Mouse (Mus musculus) midbrain, embryonic 14.5 days (tissue): ENCODE results near the gene Lrrc7. TPM values are rescaled to one million over a fixed set of nuclear protein-coding genes. Genes with fewer than 3 reads are reported as not detected.

Experiments
- ATAC-seq: fragments of 200-750 bp; cut with Nextera tagmentation; 2 replicates; pipeline ENCODE4 v1.8.0; 2017; ENCODE audit warnings: moderate number of reproducible peaks, moderate library complexity; ENCODE audit not compliant: low FRiP score, low TSS enrichment
- DNase-seq: peaks from one replicate; pipeline ENCODE4 v3.0.0-alpha.2; 2015
- H3K27ac ChIP-seq: fragments of 300-500 bp; sonication (generic); replicated peaks from 2 replicates; pipeline ENCODE4 v1.5.1; 2014; ENCODE audit warnings: mild to moderate bottlenecking, low read depth, low read length, moderate library complexity
- H3K27me3 ChIP-seq: fragments of 300-500 bp; sonication (generic); 2 replicates; pipeline ENCODE4 v1.6.1; 2014; ENCODE audit warnings: low read length, control low read depth, mixed read lengths; ENCODE audit not compliant: control insufficient read depth, insufficient read depth
- H3K36me3 ChIP-seq: fragments of 300-500 bp; sonication (generic); 2 replicates; pipeline ENCODE4 v1.6.1; 2014; ENCODE audit warnings: low read length, control low read depth; ENCODE audit not compliant: control insufficient read depth, insufficient read depth
- H3K4me1 ChIP-seq: fragments of 300-500 bp; sonication (generic); 2 replicates; pipeline ENCODE4 v1.6.1; 2014; ENCODE audit warnings: mild to moderate bottlenecking, antibody characterized with exemption, low read length, control low read depth; ENCODE audit not compliant: control insufficient read depth, insufficient read depth
- H3K4me2 ChIP-seq: fragments of 300-500 bp; sonication (generic); 2 replicates; pipeline ENCODE4 v1.6.1; 2014; ENCODE audit warnings: mild to moderate bottlenecking, low read length, moderate library complexity
- H3K4me3 ChIP-seq: fragments of 300-500 bp; sonication (generic); replicated peaks from 2 replicates; pipeline ENCODE4 v1.5.1; 2014; ENCODE audit warnings: low read depth, low read length
- H3K9ac ChIP-seq: fragments of 300-500 bp; sonication (generic); replicated peaks from 2 replicates; pipeline ENCODE4 v1.6.1; 2014; ENCODE audit warnings: mild to moderate bottlenecking, low read length, moderate library complexity
- H3K9me3 ChIP-seq: fragments of 300-500 bp; sonication (generic); 2 replicates; pipeline ENCODE4 v1.6.1; 2016; ENCODE audit warnings: low read length, control low read depth, mixed read lengths; ENCODE audit not compliant: control insufficient read depth
- WGBS: fragments of 180-500 bp; shearing (Covaris S2); extraction: QIAGEN DNeasy Blood & Tissue Kit; methylation state at CpG from one replicate; pipeline ENCODE4 v1.1.7; 2014; 5-methylcytosine and 5-hydroxymethylcytosine counted together
- polyA plus RNA-seq: library from polyadenylated mRNA; unstranded; fragments of >200 nt; fragmentation: Nextera tagmentation; extraction: Ambion mirVana; gene quantifications from 2 replicates; pipeline ENCODE4 v1.2.1, GENCODE M21; 2014

Lrrc7 gene
- polyA plus RNA-seq, 1 experiment from 2014 or later, result 13.2 TPM

GRCm38 (mm10) chr3:158174880-158175735 lies 386.9 kb downstream of the Lrrc7 start:
- Histone ChIP-seq H3K9ac (no peak overlapping the region), H3K36me3 (no peaks in the 10 kb centered on the region), H3K4me1 (no peaks in the 10 kb centered on the region), H3K4me3 (no peak overlapping the region), H3K27ac (no peak overlapping the region), H3K9me3 (no peaks in the 10 kb centered on the region), H3K27me3 (no peaks in the 10 kb centered on the region), H3K4me2 (no peak overlapping the region)
- DNase-seq (no peak), ATAC-seq (peak; percentile 48; the same call in 1 of the 2 replicates)
- 74% methylated on average over 10 of the region's 10 CpGs for WGBS

- Histone ChIP-seq H3K9me3 (no peaks in the 10 kb centered on the region), H3K27ac (no peak overlapping the region), H3K36me3 (no peaks in the 10 kb centered on the region), H3K4me3 (no peak overlapping the region), H3K4me1 (no peaks in the 10 kb centered on the region), H3K27me3 (no peaks in the 10 kb centered on the region), H3K4me2 (no peak overlapping the region), H3K9ac (no peak overlapping the region)
- DNase-seq (no peak), ATAC-seq (no peak)
- WGBS, result 96% methylated on average over 8 of the region's 8 CpGs
These were observed 392.8 kb downstream of the Lrrc7 start for GRCm38 (mm10) chr3:158169180-158169579.

GRCm38 (mm10) chr3:158168454-158168853 lies 393.6 kb downstream of the Lrrc7 start:
- DNase-seq, result peak; percentile 60
- H3K4me1 ChIP-seq, result no peaks in the 10 kb centered on the region

GRCm38 (mm10) chr3:158165004-158165403 lies 397.0 kb downstream of the Lrrc7 start:
- H3K27me3 ChIP-seq, result no peaks in the 10 kb centered on the region
- no peak overlapping the region for H3K27ac ChIP-seq
- H3K4me3 ChIP-seq, result no peak overlapping the region
- DNase-seq (peak; percentile 64), ATAC-seq (no peak)
- peaks cover 16% of the 10 kb centered on the region for H3K36me3 ChIP-seq
- H3K9me3 ChIP-seq, result no peaks in the 10 kb centered on the region
- H3K4me2 ChIP-seq, result no peak overlapping the region
- H3K4me1 ChIP-seq, result no peaks in the 10 kb centered on the region
- H3K9ac ChIP-seq, result no peak overlapping the region

More at GRCm38 (mm10) chr3:158168454-158168853, 393.6 kb downstream of the Lrrc7 start:
- Histone ChIP-seq H3K4me2 (no peak overlapping the region), H3K9ac (no peak overlapping the region), H3K4me3 (no peak overlapping the region), H3K27ac (no peak overlapping the region), H3K27me3 (no peaks in the 10 kb centered on the region), H3K9me3 (no peaks in the 10 kb centered on the region), H3K36me3 (no peaks in the 10 kb centered on the region)
- no peak for ATAC-seq
- WGBS, result 52% methylated on average over 4 of the region's 4 CpGs

DNA sequence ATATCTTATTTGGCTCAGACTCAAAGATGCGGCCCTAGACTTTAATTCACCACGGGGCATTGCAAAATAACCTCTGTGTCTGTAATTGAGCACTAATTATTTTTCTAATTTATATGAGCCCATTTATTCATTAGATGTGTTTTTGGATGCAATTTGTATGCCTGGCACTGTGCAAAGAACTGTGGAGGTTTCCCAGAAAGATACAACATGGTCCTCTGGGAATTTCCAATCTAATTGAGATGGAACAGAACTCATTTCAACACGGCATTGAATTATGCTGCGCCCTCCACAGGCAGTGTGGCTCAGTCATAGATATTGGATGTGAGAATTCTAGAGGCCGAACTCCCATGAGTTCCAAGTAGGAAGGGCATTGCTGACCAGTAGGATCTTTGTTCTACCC lies 397.6 kb downstream of the Lrrc7 start:
- no peak for ATAC-seq

GRCm38 (mm10) chr3:158163127-158163526 lies 398.9 kb downstream of the Lrrc7 start:
- H3K9me3 ChIP-seq, result no peaks in the 10 kb centered on the region
- WGBS, result 86% methylated on average over 4 of the region's 4 CpGs
- H3K9ac ChIP-seq, result no peak overlapping the region
- no peaks in the 10 kb centered on the region for H3K4me1 ChIP-seq
- ATAC-seq (no peak), DNase-seq (no peak)
- peaks cover 16% of the 10 kb centered on the region for H3K36me3 ChIP-seq
- no peak overlapping the region for H3K4me2 ChIP-seq
- no peaks in the 10 kb centered on the region for H3K27me3 ChIP-seq
- H3K4me3 ChIP-seq, result no peak overlapping the region
- no peak overlapping the region for H3K27ac ChIP-seq

More for the DNA sequence above, 397.6 kb downstream of the Lrrc7 start:
- Histone ChIP-seq H3K27ac (no peak overlapping the region), H3K36me3 (peaks cover 16% of the 10 kb centered on the region), H3K4me3 (no peak overlapping the region), H3K9me3 (no peaks in the 10 kb centered on the region), H3K9ac (no peak overlapping the region), H3K27me3 (no peaks in the 10 kb centered on the region), H3K4me2 (no peak overlapping the region), H3K4me1 (no peaks in the 10 kb centered on the region)
- peak; percentile 35 for DNase-seq
- WGBS, result 70% methylated on average over 5 of the region's 5 CpGs

- Histone ChIP-seq H3K4me2 (no peak overlapping the region), H3K36me3 (peaks cover 16% of the 10 kb centered on the region), H3K9me3 (no peaks in the 10 kb centered on the region), H3K4me1 (no peaks in the 10 kb centered on the region), H3K4me3 (no peak overlapping the region), H3K27ac (no peak overlapping the region), H3K27me3 (no peaks in the 10 kb centered on the region), H3K9ac (no peak overlapping the region)
- 96% methylated on average over 1 of the region's 1 CpGs for WGBS
- DNase-seq, result no peak
- ATAC-seq, result no peak
These were observed 400.0 kb downstream of the Lrrc7 start for GRCm38 (mm10) chr3:158161924-158162490.

GRCm38 (mm10) chr3:158155515-158156286 lies 406.3 kb downstream of the Lrrc7 start:
- no peak overlapping the region for H3K4me2 ChIP-seq

More at GRCm38 (mm10) chr3:158155515-158156286, 406.3 kb downstream of the Lrrc7 start:
- 84% methylated on average over 3 of the region's 3 CpGs for WGBS
- Histone ChIP-seq H3K4me3 (no peak overlapping the region), H3K4me1 (no peaks in the 10 kb centered on the region), H3K9me3 (no peaks in the 10 kb centered on the region), H3K27ac (no peak overlapping the region), H3K27me3 (no peaks in the 10 kb centered on the region), H3K36me3 (peaks cover 7% of the 10 kb centered on the region; the same call in 1 of the 2 replicates), H3K9ac (no peak overlapping the region)
- DNase-seq (no peak), ATAC-seq (no peak)
